Mouse (Mus musculus) midbrain, embryonic 12.5 days (tissue): ENCODE measurements at regions not wholly inside any gene's neighbourhood (a gene's known extent, or its start where the extent isn't known, plus 50 kb on each side); places are given as distances from the start of the nearest gene placed in this dataset.

ENCODE experiments used
- ATAC-seq: fragments of 200-750 bp; cut with Nextera tagmentation; 2 replicates; pipeline ENCODE4 v1.8.0; 2017; ENCODE audit warnings: low read depth, moderate TSS enrichment, moderate library complexity; ENCODE audit not compliant: low FRiP score
- H3K27ac ChIP-seq: fragments of 300-500 bp; sonication (generic); replicated peaks from 2 replicates; pipeline ENCODE4 v1.5.1; 2016; ENCODE audit warnings: mild to moderate bottlenecking
- H3K27me3 ChIP-seq: fragments of 300-500 bp; sonication (generic); 2 replicates; pipeline ENCODE4 v1.6.1; 2016; ENCODE audit warnings: mild to moderate bottlenecking
- H3K36me3 ChIP-seq: fragments of 300-500 bp; sonication (generic); 2 replicates; pipeline ENCODE4 v1.6.1; 2016
- H3K4me1 ChIP-seq: fragments of 300-500 bp; sonication (generic); 2 replicates; pipeline ENCODE4 v1.6.1; 2016
- H3K4me2 ChIP-seq: fragments of 300-500 bp; sonication (generic); replicated peaks from 2 replicates; pipeline ENCODE4 v1.6.1; 2016; ENCODE audit warnings: mild to moderate bottlenecking, moderate library complexity
- H3K4me3 ChIP-seq: fragments of 300-500 bp; sonication (generic); 2 replicates; pipeline ENCODE4 v1.5.1; 2016; ENCODE audit warnings: mild to moderate bottlenecking
- H3K9ac ChIP-seq: fragments of 300-500 bp; sonication (generic); replicated peaks from 2 replicates; pipeline ENCODE4 v1.6.1; 2016; ENCODE audit warnings: mild to moderate bottlenecking, moderate library complexity
- H3K9me3 ChIP-seq: fragments of 300-500 bp; sonication (generic); 2 replicates; pipeline ENCODE4 v1.6.1; 2016; ENCODE audit warnings: mild to moderate bottlenecking
- whole genome bisulfite sequencing: fragments of 180-500 bp; shearing (Covaris S2); methylation state at CpG from one replicate; pipeline ENCODE4 v1.1.7; 2016; 5-methylcytosine and 5-hydroxymethylcytosine counted together

- H3K4me2 ChIP-seq: no peak overlapping the region
- H3K27me3 ChIP-seq: no peaks in the 10 kb centered on the region
- H3K36me3 ChIP-seq: no peaks in the 10 kb centered on the region
- WGBS: 73% methylated on average over 6 of the region's 6 CpGs
- no peak for ATAC-seq
- H3K9me3 ChIP-seq: no peaks in the 10 kb centered on the region
- H3K4me1 ChIP-seq: no peaks in the 10 kb centered on the region
- no peak overlapping the region for H3K9ac ChIP-seq
- H3K27ac ChIP-seq: no peak overlapping the region
- no peak overlapping the region for H3K4me3 ChIP-seq
Measured at GRCm38 (mm10) chr13:90245997-90246765, 156.8 kb upstream of the Xrcc4 start.

- Histone ChIP-seq H3K9ac (no peak overlapping the region), H3K4me3 (no peak overlapping the region), H3K4me1 (no peaks in the 10 kb centered on the region), H3K4me2 (no peak overlapping the region), H3K36me3 (no peaks in the 10 kb centered on the region), H3K27ac (no peak overlapping the region), H3K27me3 (no peaks in the 10 kb centered on the region), H3K9me3 (no peaks in the 10 kb centered on the region)
- no peak for ATAC-seq
- WGBS: 75% methylated on average over 4 of the region's 4 CpGs
Measured at GRCm38 (mm10) chr13:90238331-90238730, 148.9 kb upstream of the Xrcc4 start.

GRCm38 (mm10) chr13:90233986-90234385 lies 144.6 kb upstream of the Xrcc4 start:
- no peak for ATAC-seq
- Histone ChIP-seq H3K4me3 (no peak overlapping the region), H3K4me1 (no peaks in the 10 kb centered on the region), H3K27me3 (no peaks in the 10 kb centered on the region), H3K9ac (no peak overlapping the region), H3K9me3 (no peaks in the 10 kb centered on the region), H3K36me3 (no peaks in the 10 kb centered on the region), H3K27ac (no peak overlapping the region), H3K4me2 (no peak overlapping the region)
- 91% methylated on average over 1 of the region's 1 CpGs for WGBS

DNA sequence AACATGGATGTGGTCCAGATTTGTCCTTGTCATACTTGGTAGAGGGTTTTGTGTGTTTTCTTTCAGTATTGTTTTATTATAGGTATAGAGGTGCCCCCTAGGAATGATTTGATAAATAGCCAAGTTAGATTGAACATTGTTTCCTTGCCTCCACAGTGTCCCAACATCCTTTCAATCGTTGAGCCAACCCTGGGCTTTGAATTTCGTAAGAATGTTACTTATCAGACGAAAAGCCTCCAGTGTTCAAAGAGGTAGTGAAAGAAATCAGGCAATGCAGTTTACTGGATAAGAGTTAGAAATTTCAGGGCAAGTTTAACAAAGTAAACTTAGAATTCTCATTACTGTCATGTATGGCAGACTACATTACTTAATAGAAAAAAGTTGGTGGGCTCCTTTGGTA lies 144.2 kb upstream of the Xrcc4 start:
- no peaks in the 10 kb centered on the region for H3K9me3 ChIP-seq
- WGBS: 90% methylated on average over 3 of the region's 3 CpGs
- H3K27ac ChIP-seq: no peak overlapping the region
- no peaks in the 10 kb centered on the region for H3K36me3 ChIP-seq
- H3K9ac ChIP-seq: no peak overlapping the region
- ATAC-seq: no peak
- H3K4me3 ChIP-seq: no peak overlapping the region
- no peaks in the 10 kb centered on the region for H3K27me3 ChIP-seq
- H3K4me1 ChIP-seq: no peaks in the 10 kb centered on the region
- no peak overlapping the region for H3K4me2 ChIP-seq

DNA sequence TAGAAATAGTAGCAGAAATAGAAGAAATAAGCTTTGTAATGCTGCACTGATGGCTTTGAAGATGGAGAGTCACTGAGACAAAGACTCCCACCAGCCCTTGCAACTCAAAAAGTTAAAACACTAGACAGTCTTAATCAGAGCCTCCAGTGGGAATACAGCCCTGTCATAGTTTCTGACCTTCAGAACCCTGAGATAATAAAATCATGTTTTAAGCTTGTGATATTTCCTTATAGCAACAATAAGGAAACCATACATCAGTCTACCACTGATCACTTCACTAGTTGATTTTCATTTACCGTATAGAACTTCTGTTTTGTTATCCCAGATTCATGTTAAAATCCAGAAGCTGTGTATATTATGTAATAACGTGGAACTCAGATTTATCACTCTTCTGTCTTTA lies 139.7 kb upstream of the Xrcc4 start:
- no peak for ATAC-seq
- Histone ChIP-seq H3K27me3 (no peaks in the 10 kb centered on the region), H3K4me3 (no peak overlapping the region), H3K27ac (no peak overlapping the region), H3K9ac (no peak overlapping the region), H3K4me2 (no peak overlapping the region), H3K36me3 (no peaks in the 10 kb centered on the region), H3K4me1 (no peaks in the 10 kb centered on the region; the same call in 1 of the 2 replicates), H3K9me3 (no peaks in the 10 kb centered on the region)
- WGBS: 91% methylated on average over 2 of the region's 2 CpGs

- Histone ChIP-seq H3K9ac (no peak overlapping the region), H3K4me2 (no peak overlapping the region), H3K27ac (no peak overlapping the region), H3K27me3 (no peaks in the 10 kb centered on the region), H3K4me1 (no peaks in the 10 kb centered on the region; the same call in 1 of the 2 replicates), H3K36me3 (no peaks in the 10 kb centered on the region), H3K4me3 (no peak overlapping the region), H3K9me3 (no peaks in the 10 kb centered on the region)
- WGBS: 67% methylated on average over 2 of the region's 2 CpGs
- no peak for ATAC-seq
Measured at GRCm38 (mm10) chr13:90226212-90226611, 136.8 kb upstream of the Xrcc4 start.

GRCm38 (mm10) chr13:90212390-90212789 lies 123.0 kb upstream of the Xrcc4 start:
- no peaks in the 10 kb centered on the region for H3K27me3 ChIP-seq
- no peak overlapping the region for H3K4me3 ChIP-seq
- H3K36me3 ChIP-seq: no peaks in the 10 kb centered on the region
- H3K4me2 ChIP-seq: no peak overlapping the region
- no peak overlapping the region for H3K27ac ChIP-seq
- no peak for ATAC-seq
- no peaks in the 10 kb centered on the region for H3K9me3 ChIP-seq
- H3K9ac ChIP-seq: no peak overlapping the region
- H3K4me1 ChIP-seq: no peaks in the 10 kb centered on the region

DNA sequence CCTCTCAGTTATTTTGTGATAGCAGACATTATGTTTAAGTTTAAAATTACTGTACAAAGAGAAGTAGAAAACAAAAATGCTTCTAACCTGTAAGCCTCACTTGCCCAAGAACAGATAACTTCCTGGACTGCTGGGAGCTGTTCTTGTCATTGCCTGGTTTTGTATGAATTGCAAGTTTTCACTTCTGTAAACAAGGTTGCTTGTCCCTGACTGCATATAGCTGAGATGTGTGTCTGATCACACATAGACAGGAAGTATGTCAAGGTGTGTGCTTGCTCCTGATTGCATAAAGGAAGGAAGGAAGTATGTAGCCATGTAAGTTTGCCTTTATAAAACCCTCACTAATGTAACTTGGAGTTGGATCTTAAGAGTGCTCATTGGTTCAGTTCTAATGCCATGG lies 118.5 kb upstream of the Xrcc4 start:
- Histone ChIP-seq H3K4me2 (no peak overlapping the region), H3K36me3 (no peaks in the 10 kb centered on the region), H3K9me3 (no peaks in the 10 kb centered on the region), H3K9ac (no peak overlapping the region), H3K27ac (no peak overlapping the region), H3K4me3 (no peak overlapping the region), H3K27me3 (no peaks in the 10 kb centered on the region), H3K4me1 (no peaks in the 10 kb centered on the region)
- no peak for ATAC-seq
